Mouse (Mus musculus): ENCODE measurements around the gene Fkbp10.

DNA sequence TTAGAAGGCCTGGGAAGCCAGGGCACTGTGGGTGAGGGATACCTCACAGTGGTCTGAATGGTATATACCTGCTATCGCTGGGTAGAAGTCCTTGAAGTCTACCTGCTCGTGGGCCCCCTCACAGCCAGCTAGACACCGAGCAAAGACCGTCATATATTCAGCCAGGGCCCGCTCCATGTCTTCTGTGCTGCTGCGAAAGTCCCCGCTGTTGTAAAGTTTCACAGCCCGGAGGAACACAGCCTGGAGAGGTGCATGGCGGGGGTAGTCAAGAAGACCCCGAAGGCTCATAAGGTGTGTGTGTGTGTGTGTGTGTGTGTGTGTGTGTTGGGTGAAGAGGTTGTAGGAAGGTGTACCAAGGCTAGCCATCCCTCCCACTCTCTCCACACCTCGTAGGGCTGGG, 2.0 kb upstream of the Fkbp10 start:
- TF ChIP-seq CTCF (conservative IDR thresholded peaks at IDR 0.05; ENCODE audit: low read length), result no peak
- TF ChIP-seq NANOG (IDR thresholded peaks at IDR 0.05; ENCODE audit: borderline replicate concordance, low read length), result no peak
